26 mouse cellular contexts compared by ENCODE assay signal in genomic region chr19:3988066-3988465, GRCm38 (mm10). TPM values are rescaled to one million over a fixed set of nuclear protein-coding genes. Genes with fewer than 3 reads are reported as not detected.
DNase-seq lines count a peak whose midpoint lies in the region; ATAC-seq and TF ChIP-seq lines count a peak whose summit lies in the region.
"Had no signal": no experiment of that assay in that cellular context is flagged by ENCODE, and none has a peak within 500 bp of the region (broad histone marks: within the 10 kb centered on the region; RNA-seq: fewer than 3 reads in every experiment).

No protein-coding gene starts in this region.

- no peak overlapping the region for H3K4me2 ChIP-seq in kidney, embryonic 16.5 days (replicated peaks; ENCODE audit: low read depth, low read length)
- H3K4me2 ChIP-seq: embryonic facial prominence, embryonic 12.5 days; forebrain, embryonic 13.5 days; forebrain, embryonic 15.5 days had no signal

- no peaks in the 10 kb centered on the region for H3K9me3 ChIP-seq in kidney, embryonic 16.5 days (ENCODE audit: low read length)
- H3K9me3 ChIP-seq: embryonic facial prominence, embryonic 12.5 days; forebrain, embryonic 15.5 days; G1E had no signal

- H3K4me3 ChIP-seq in kidney, embryonic 16.5 days (ENCODE audit: low read length), result no peak overlapping the region
- no peak overlapping the region for H3K4me3 ChIP-seq in lung, adult 2 months (replicated peaks; ENCODE audit: extremely low read depth, low read depth, low read length)
- H3K4me3 ChIP-seq: embryonic facial prominence, embryonic 10.5 days; embryonic facial prominence, embryonic 12.5 days; forebrain, embryonic 13.5 days; forebrain, embryonic 15.5 days had no signal

- no peak for TF ChIP-seq CTCF in lung, adult 2 months (IDR thresholded peaks at IDR 0.05; ENCODE audit: insufficient read depth, low read length)

- 0 out of 2 replicates have a peak, but pooled peaks cover 3% of the 10 kb centered on the region for H3K36me3 ChIP-seq in kidney, embryonic 16.5 days (ENCODE audit: insufficient read depth, low read length)
- H3K36me3 ChIP-seq: embryonic facial prominence, embryonic 10.5 days; embryonic facial prominence, embryonic 12.5 days; forebrain, embryonic 15.5 days; G1E had no signal

- peaks cover 42% of the 10 kb centered on the region for H3K4me1 ChIP-seq in kidney, embryonic 16.5 days (ENCODE audit: insufficient read depth, low read length)
- H3K4me1 ChIP-seq in lung, adult 2 months (ENCODE audit: control insufficient read depth, insufficient read depth, low read length), result peaks cover 6% of the 10 kb centered on the region
- H3K4me1 ChIP-seq: forebrain, embryonic 15.5 days had no signal

- H3K9ac ChIP-seq in kidney, embryonic 16.5 days (replicated peaks; ENCODE audit: low read length), result no peak overlapping the region
- H3K9ac ChIP-seq: embryonic facial prominence, embryonic 12.5 days; forebrain, embryonic 13.5 days; forebrain, embryonic 15.5 days had no signal

- no peaks in the 10 kb centered on the region for H3K27me3 ChIP-seq in kidney, embryonic 16.5 days (ENCODE audit: insufficient read depth, low read length)
- H3K27me3 ChIP-seq: embryonic facial prominence, embryonic 12.5 days; forebrain, embryonic 15.5 days had no signal

- no peak for ATAC-seq in kidney, embryonic 16.5 days (ENCODE audit: low FRiP score, low TSS enrichment)
- ATAC-seq: activated CD4-positive, CD25-positive, alpha-beta regulatory T cell, adult 4 months; CD4-positive, CD25-positive, alpha-beta regulatory T cell, adult 4 months; forebrain, embryonic 13.5 days; forebrain, embryonic 15.5 days; Patski had no signal

- TF ChIP-seq POLR2A in lung, adult 2 months (IDR thresholded peaks at IDR 0.05; ENCODE audit: borderline replicate concordance, extremely low read depth, low read depth, low read length), result no peak

- peak; percentile 18 for DNase-seq in kidney, adult 18-20 months
- no peak for DNase-seq in kidney, postnatal 4 days
- DNase-seq in kidney, adult 9 months, result peak; percentile 58
- DNase-seq in lung, postnatal 10 days, result peak; percentile 23
- no peak for DNase-seq in lung, adult 2 months
- no peak for DNase-seq in right cerebral cortex, postnatal 14 days
- DNase-seq: adrenal gland, adult 8-10 months; adrenal gland, postnatal 14 days; adrenal gland, postnatal 36 days; B cell, adult 2 months; cerebellum, adult 11-12 months; cerebellum, adult 2 months; cerebellum, adult 9-10 months; cerebellum, postnatal 10 days; cerebellum, postnatal 25 days had no signal

- WGBS in kidney, embryonic 16.5 days, result 87% methylated on average over 14 of the region's 14 CpGs
- WGBS in lung, adult 2 months, result 86% methylated on average over 14 of the region's 14 CpGs

- H3K27ac ChIP-seq in kidney, embryonic 16.5 days (ENCODE audit: low read length), result no peak overlapping the region
- H3K27ac ChIP-seq: embryonic facial prominence, embryonic 10.5 days; embryonic facial prominence, embryonic 12.5 days; forebrain, embryonic 13.5 days; forebrain, embryonic 15.5 days had no signal

RNA-seq across cellular contexts. Expression of gene Acy3, which starts 1.7 kb away (rescaled TPM):
- polyA plus RNA-seq in kidney, embryonic 16.5 days (2015; fragmentation: Nextera tagmentation; extraction: Ambion mirVana), result 44.8 and 47.5 TPM in 2 replicates
- polyA plus RNA-seq in lung, adult 2 months (2012; rRNA removed), result 27.7 and 29.8 TPM in 2 replicates

RNA-seq across cellular contexts. Expression of gene Tbx10, which starts 4.5 kb away (rescaled TPM):
- 1.5 TPM in 2 replicates for polyA plus RNA-seq in kidney, embryonic 16.5 days (2015; fragmentation: Nextera tagmentation; extraction: Ambion mirVana)
- polyA plus RNA-seq in lung, adult 2 months (2012; rRNA removed), result 0.06 TPM in 1 of 2 replicates, not detected in the other
- polyA plus RNA-seq: activated CD4-positive, CD25-positive, alpha-beta regulatory T cell, adult 4 months; CD4-positive, CD25-positive, alpha-beta regulatory T cell, adult 4 months; cortical plate, adult 2 months; embryonic facial prominence, embryonic 12.5 days; forebrain, embryonic 11.5 days; forebrain, embryonic 13.5 days; G1E had no signal

RNA-seq across cellular contexts. Expression of gene Nudt8, which starts 12.3 kb away (rescaled TPM):
- 36.2 and 39.8 TPM in 2 replicates for polyA plus RNA-seq in kidney, embryonic 16.5 days (2015; fragmentation: Nextera tagmentation; extraction: Ambion mirVana)
- 7.6 and 13.3 TPM in 2 replicates for polyA plus RNA-seq in lung, adult 2 months (2012; rRNA removed)

RNA-seq across cellular contexts. Expression of gene Gm49405, which starts 12.4 kb away (rescaled TPM):
- 3.9 and 5.2 TPM in 2 replicates for polyA plus RNA-seq in kidney, embryonic 16.5 days (2015; fragmentation: Nextera tagmentation; extraction: Ambion mirVana)
- polyA plus RNA-seq in lung, adult 2 months (2012; rRNA removed), result 1.7 and 1.8 TPM in 2 replicates

RNA-seq across cellular contexts. Expression of gene Doc2g, which starts 15.0 kb away (rescaled TPM):
- 5.3 and 6.1 TPM in 2 replicates for polyA plus RNA-seq in kidney, embryonic 16.5 days (2015; fragmentation: Nextera tagmentation; extraction: Ambion mirVana)
- polyA plus RNA-seq in lung, adult 2 months (2012; rRNA removed), result 12.6 and 18.0 TPM in 2 replicates

Comparison
In these comparisons a context has a peak if more than half of its experiments do, and no peak if none do; other contexts are left out.
1. DNase-seq: peak in kidney, adult 18-20 months (single experiment), kidney, adult 9 months (single experiment) and lung, postnatal 10 days (single experiment); none in kidney, postnatal 4 days (0 of 2), lung, adult 2 months (single experiment) and right cerebral cortex, postnatal 14 days (single experiment).